Mouse (Mus musculus) gastrocnemius, adult 2 months (tissue): ENCODE measurements around the gene Btbd6. TPM values are rescaled to one million over a fixed set of nuclear protein-coding genes. Genes with fewer than 3 reads are reported as not detected.

Experiments used
- DNase-seq: peaks from one replicate; pipeline ENCODE4 v3.0.0; 2022
- H3K27ac ChIP-seq: fragments of 200-600 bp; 2 replicates; pipeline ENCODE4 v1.8.1; 2022; ENCODE audit warnings: mild to moderate bottlenecking
- H3K4me3 ChIP-seq: fragments of 200-600 bp; 2 replicates; pipeline ENCODE4 v1.8.1; 2022; ENCODE audit warnings: mild to moderate bottlenecking, moderate library complexity
- CTCF ChIP-seq: fragments of 200-600 bp; IDR thresholded peaks from 2 replicates; pipeline ENCODE4 v1.8.1; 2022; ENCODE audit warnings: antibody characterized with exemption, mild to moderate bottlenecking, moderate library complexity
- intact Hi-C: fragments of 180-260 bp; cut with DNase I; formaldehyde crosslinking; loops from one replicate; pipeline ENCODE4 v1.15.1; 2025
- total RNA-seq, 2 experiments: library from RNA; stranded (reverse); gene quantifications; 2 replicates each; pipeline ENCODE4 v1.2.3; 2021

Btbd6 gene
- total RNA-seq, 2 experiments from 2014 or later: 13.3 to 20.6 TPM

DNA sequence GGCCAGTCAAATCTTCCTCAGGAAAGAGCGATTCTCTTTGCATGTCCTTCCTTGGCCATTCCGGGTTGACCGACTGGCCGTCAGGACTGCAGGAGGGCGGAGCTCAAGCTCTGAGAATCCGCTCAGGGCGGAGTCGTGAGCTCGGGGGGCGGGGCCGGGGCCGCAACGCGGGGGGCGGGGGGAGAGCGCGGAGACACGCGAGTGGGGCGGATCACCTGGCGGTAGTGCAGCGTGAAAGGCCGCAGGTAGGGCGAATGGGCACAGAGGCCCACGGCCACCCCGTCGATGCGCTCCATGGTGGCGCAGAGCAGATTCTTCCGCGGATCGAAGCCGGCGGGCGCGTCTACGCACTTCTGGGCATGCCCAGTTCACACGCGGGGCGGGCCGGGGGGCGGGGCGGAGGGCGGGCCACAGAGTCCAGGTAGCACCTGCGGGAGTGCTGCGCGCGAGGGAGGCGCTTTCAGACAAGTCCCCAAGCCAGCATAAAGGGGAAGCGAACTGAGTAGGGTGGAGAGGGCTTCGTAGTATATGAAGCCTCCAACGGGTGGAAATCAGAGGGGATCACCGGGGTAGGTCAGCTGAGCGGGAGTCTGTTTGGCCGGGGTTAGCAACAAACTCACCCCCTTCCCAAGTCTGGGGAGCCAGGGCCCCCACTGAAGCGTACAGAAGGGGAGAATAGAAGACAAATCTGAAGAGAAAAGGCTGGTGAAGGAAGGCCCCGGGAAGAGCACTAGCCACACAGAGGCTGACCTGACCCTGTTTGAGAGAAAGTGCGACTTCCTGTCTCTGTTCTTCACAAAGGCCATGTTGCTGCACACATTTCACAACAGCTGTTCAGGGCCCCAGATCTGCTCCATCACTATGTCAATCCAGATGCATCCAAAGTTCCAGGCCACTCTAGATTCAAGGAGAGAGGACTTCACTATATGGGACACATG, 34.2 kb upstream of the Btbd6 start, which contains the start of gene Nudt14:
Gene Nudt14, minus strand, starts transcription at position 349 of the 938 bp plus-strand sequence.
- H3K4me3 ChIP-seq: peak within 1 kb of the TSS; percentile 90
- peak; percentile 88 for DNase-seq
- H3K27ac ChIP-seq: peak within 1 kb of the TSS; percentile 99
- intact Hi-C loops: loop anchor here (5.0 kb wide), 1 partner anchor 65 kb away; no protein-coding TSS in a partner anchor
- no peak for TF ChIP-seq CTCF

DNA sequence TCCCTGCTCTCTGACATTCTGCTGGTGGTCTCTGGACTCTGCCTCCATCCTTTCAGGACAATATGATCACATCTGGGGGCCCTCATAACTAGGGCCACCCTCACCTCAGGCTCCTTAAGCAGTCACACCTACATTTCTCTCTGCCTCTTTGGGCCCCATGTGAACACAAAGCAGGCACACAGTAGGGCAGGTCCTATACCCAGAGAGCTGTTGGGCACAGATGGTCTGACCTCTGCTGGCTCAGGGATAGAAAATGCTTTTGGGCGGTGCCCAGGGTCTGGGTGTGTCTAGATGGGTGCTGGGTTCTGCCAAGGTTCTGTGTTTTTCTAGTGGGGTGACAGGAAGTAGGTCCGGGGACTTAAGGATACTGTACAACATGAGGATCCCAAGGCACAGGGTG, 32.6 kb upstream of the Btbd6 start:
- no peak overlapping the region for H3K4me3 ChIP-seq
- intact Hi-C loops: loop anchor here (5.0 kb wide), 1 partner anchor 66 kb away; no protein-coding TSS in a partner anchor
- TF ChIP-seq CTCF: no peak
- no peak overlapping the region for H3K27ac ChIP-seq
- DNase-seq: no peak

DNA sequence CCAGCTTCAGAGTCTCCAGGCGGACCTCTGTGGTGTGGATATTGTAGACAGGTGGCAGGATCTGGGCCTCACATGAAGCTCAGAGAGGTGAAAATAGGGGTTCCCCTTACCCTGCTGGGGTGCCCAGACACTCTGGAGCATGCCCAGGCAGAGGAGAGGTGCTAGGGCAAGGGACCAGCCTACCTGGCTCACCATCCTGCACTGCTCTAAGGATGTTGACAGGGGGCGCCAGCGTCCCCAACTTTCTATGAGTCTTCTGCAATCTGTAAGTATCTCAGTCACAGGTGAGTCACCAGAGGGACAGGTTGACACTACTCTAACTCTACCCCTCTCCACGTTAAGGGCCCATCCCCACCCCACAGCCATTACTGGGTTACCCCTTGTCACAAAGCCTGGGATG, 29.0 kb upstream of the Btbd6 start:
- intact Hi-C loops: no loop called here
- no peak overlapping the region for H3K4me3 ChIP-seq
- DNase-seq: peak; percentile 56
- TF ChIP-seq CTCF: peak; percentile 67
- no peak overlapping the region for H3K27ac ChIP-seq

DNA sequence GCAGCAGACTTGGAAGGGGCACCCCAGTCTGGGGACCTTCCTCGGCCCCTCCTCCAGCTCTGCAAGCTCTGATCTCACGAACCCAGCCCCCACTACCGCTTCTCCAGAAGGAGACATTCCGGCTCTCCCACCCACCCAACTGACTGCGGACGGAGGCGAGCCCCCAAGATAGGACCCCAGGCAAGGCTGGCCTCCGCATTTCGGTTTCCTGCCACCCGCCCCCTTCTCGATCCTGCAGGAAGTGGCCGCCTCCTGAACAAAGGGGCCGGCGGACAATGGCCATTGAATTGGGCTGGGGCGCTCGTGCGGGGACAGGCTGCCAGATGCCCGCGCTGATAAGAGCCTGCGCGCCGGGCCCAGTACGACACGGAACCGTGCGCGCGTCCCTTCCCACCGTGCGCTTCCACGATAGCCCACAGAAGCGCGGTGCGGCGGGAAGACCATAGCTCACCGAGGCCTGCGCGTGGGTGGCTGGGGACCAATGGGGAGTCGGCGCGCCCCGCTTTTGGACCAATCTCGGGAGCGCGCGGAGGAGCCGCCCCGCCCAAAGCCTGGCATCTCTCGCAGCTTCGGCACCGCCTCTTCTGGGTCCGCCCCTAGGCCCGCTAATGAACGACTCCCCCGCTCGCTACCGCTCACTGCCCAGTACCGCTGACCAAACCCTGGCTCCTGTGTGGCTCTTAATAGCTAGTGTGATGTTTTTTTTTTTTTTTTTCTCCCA, 26.1 kb upstream of the Btbd6 start:
- intact Hi-C loops: no loop called here
- peak; percentile 92 for DNase-seq
- TF ChIP-seq CTCF: no peak
- Histone ChIP-seq H3K27ac (peak overlapping the region; percentile 76), H3K4me3 (peak overlapping the region; percentile 81)

DNA sequence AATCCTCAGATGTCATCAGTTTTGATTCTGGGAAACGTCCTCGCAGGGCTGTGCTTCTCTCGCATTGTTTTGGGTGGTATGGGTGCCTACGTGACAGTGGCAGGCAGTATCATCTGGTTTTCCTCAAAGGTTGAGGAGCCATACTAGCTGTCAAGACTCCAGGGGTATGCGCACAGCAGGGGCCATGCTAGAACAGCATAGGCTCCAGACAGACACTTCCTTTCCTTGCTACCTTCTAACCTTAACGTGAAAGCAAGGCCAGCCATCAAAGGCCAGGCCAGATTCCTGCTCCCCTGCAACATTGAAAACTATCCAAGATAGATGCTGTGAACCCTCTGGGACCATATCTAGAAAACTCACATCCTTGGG, 25.5 kb upstream of the Btbd6 start:
- no peak for DNase-seq
- Histone ChIP-seq H3K4me3 (peak overlapping the region; percentile 81), H3K27ac (peak overlapping the region; percentile 76)
- no peak for TF ChIP-seq CTCF
- intact Hi-C loops: no loop called here

DNA sequence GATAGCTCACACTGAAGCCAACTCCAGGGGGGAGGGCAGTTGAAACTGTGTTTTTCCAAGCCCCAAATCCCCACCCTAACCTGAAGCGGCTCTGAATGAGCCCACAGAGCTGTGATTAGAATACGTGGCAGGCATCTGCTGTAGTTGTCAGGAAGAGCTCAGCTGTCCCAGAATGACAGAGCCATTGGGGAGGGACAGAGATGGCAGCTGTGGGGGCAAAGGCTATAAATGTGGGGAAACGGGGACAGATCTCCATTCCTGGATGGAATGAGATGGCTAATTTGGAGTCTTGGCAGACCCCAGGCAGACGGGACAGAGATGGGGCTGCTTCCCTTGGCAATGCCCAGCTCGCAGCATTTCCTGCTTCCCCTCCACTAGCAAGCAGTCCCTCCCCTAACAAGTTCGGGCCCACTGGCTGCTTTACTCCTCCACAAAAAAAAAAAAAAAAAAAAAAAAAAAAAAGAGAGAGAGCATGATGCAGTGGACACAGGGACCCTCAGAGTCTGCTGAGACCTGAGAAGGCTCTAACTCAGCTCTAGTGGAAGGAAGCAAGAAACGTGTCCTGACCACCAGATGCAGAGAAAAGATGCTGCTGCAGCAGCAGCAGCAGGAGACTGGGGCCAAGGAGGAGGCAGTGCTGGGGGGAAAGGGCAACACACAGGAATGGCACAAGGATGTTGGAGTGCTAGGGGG, 25.0 kb upstream of the Btbd6 start:
- intact Hi-C loops: no loop called here
- TF ChIP-seq CTCF: no peak
- DNase-seq: no peak
- no peak overlapping the region; the same call in 1 of the 2 replicates for H3K4me3 ChIP-seq
- peak overlapping the region; percentile 76 for H3K27ac ChIP-seq

DNA sequence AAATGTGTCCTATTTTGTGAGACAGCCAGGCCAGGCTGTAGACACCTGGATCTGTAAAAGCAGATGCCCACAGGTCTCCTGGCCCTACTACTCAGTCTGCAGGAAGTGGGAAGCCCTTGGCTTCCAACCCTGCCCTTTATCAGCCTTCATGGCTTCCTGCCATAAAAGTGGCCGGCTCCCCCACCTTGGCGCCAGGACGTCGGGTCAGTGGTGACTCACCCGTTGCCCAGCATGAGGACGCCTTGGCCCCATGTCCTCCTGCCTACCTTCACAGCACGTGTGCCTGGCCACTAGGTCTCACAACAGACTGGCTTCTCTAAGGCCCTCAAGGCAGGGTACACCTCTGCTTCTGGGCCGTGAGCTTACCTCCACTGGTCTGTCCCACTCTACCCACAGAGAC, 23.8 kb upstream of the Btbd6 start:
- peak; percentile 46 for DNase-seq
- intact Hi-C loops: no loop called here
- H3K27ac ChIP-seq: peak overlapping the region; percentile 76
- no peak overlapping the region for H3K4me3 ChIP-seq
- TF ChIP-seq CTCF: no peak

DNA sequence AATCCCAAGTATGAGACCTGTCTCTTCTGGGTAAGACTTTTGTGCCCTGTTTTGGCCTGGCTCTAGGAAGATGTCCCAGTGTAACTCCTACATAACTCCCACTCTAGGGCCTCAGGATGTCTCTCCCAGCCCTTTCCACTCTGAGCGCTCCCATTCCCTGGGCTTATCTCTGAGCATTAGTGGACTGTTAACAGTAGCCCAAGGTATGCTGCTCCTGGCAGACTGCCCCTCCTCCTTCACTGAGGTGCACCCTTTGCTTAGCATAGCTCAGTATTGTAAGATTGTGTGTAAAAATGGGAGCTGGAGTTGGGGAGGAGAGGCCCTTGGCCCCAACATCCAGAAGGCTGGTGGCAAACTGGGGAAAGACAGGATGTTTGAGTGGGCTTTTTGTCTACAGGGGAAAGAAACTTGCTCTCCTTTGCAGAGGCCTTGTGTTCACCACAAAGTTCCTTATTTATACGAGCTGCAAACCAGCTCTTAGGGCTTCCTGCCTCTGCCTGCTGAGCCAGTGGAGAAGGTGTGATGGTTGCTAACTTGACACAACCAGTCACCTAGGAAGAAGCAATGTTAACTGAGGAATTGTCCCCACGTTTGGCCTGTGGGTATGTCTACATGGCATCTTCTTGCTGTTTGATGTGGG, 23.2 kb upstream of the Btbd6 start:
- no peak for DNase-seq
- intact Hi-C loops: no loop called here
- Histone ChIP-seq H3K27ac (peak overlapping the region; percentile 66), H3K4me3 (no peak overlapping the region)
- no peak for TF ChIP-seq CTCF

DNA sequence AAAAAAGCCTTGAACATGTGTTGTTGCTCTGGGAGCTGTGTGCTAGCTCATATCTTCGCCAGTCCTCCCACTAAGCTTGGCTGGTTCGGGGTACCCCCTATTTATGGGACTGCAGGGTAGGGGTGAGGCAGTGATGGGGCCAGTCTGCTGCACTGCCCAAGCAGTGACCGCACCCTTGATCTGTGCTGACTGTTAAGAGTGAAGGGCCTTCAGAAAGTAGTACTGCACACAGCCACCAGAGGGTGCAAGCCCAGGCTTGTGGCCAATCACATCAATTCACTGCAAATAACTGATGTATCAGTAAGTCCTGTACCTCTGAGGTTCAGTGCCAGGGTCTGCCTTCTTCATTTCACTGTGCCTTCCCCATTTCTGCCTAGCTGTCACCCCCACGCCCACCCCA, 20.5 kb upstream of the Btbd6 start:
- intact Hi-C loops: loop anchor here (5.0 kb wide), 2 partner anchors 78 to 122 kb away; no protein-coding TSS in a partner anchor
- Histone ChIP-seq H3K27ac (peak overlapping the region; percentile 46; the same call in 1 of the 2 replicates), H3K4me3 (no peak overlapping the region)
- peak; percentile 78 for DNase-seq
- peak; percentile 93 for TF ChIP-seq CTCF

DNA sequence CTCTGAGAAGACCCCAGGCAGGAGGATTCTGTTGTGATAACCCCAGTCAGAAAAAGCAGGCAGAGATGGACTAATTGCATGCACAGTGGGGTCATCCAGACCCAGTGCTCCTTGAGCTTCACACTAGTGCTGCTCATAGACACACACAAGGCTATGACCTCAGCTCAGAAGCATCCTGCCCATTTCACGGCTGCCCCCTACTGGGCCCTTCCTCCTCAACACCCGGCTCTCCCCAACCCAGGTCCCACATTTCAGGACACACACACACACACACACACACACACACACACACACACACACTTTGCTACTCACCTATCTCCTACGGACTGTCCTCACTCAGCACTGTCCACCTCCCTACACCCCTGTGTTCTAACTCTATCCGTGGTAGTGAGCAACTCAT, 18.0 kb upstream of the Btbd6 start:
- Histone ChIP-seq H3K4me3 (no peak overlapping the region), H3K27ac (peak overlapping the region; percentile 35; the same call in 1 of the 2 replicates)
- peak; percentile 71 for DNase-seq
- intact Hi-C loops: loop anchor here (5.0 kb wide), 2 partner anchors 81 to 119 kb away; no protein-coding TSS in a partner anchor
- peak; percentile 59 for TF ChIP-seq CTCF

DNA sequence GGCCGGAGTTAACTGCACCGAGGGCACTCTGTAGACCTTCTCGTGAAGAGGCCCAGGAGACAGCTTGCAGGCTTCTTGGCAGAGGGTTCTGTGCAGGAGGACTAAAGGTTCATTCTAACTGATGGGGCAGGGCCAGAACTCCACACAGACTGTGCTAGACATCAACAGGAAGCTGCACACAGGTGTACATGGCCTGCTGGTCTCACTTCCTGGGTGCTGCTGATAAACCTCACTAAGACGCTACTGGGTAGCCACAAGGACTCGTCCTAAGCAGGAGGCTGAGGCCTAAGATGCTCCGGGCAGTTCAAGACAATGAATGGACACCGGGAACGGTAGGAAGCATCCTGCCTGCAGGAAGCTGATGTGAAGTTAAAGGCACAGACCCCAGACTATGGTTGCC, 16.9 kb upstream of the Btbd6 start:
- no peak overlapping the region for H3K27ac ChIP-seq
- no peak for DNase-seq
- TF ChIP-seq CTCF: no peak
- no peak overlapping the region for H3K4me3 ChIP-seq
- intact Hi-C loops: loop anchor here (5.0 kb wide), 2 partner anchors 82 to 118 kb away; no protein-coding TSS in a partner anchor

DNA sequence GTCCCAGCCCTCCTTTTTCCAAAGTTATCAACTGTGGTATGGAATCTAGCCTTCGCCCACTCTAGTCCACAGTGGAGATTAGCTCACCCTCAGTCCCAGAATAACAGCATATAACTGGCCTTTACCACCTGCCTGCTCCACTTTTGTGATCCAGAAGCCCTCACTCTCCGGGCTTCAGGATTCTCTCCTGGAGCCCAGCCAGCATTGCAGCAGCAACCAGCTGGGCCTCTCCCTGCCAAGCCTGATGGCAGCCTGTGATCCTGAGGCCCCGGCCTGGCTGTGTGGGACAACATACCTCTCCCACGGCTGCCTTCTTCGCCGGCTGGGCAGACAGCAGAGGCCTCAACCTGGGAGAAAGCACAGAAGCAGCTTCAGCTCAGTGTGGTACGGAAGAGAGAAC, 14.9 kb upstream of the Btbd6 start:
- DNase-seq: peak; percentile 89
- intact Hi-C loops: no loop called here
- Histone ChIP-seq H3K4me3 (no peak overlapping the region; the same call in 1 of the 2 replicates), H3K27ac (peak overlapping the region; percentile 85)
- no peak for TF ChIP-seq CTCF
